Mouse (Mus musculus) induced T-regulatory cell, adult 2 months (primary cell): ENCODE data around the gene Fbln5.

Source experiments
- DNase-seq: peaks from one replicate; pipeline ENCODE4 v3.0.0-alpha.2; 2012; ENCODE audit warnings: low read depth

Gene Fbln5

GRCm38 (mm10) chr12:101762054-101762453, 56.8 kb downstream of the Fbln5 start:
- no peak for DNase-seq

GRCm38 (mm10) chr12:101759440-101760045, 59.3 kb downstream of the Fbln5 start:
- no peak for DNase-seq

- no peak for DNase-seq
These were observed 60.2 kb downstream of the Fbln5 start for GRCm38 (mm10) chr12:101758698-101759097.

GRCm38 (mm10) chr12:101742375-101742774, 76.5 kb downstream of the Fbln5 start:
- DNase-seq, result no peak

DNA sequence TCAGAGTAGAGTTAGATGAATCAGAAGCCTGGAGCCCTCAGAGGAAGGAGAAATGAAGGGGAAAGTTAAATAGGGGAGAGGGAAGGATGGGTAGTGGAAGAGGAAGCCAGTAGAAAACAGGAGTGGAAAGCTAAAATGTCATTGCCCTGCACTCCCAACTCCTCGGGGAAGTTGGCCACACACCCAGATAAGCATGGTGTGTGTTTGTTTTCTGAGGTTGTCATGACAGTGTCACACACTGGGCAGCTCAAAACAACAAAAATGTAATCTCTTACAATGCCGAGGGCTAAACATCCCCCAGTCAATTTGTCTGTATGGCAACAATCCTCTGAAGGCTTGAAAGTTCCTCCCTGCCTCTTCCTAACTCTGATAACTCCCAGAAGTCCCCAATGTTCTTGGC, 78.4 kb downstream of the Fbln5 start:
- no peak for DNase-seq

DNA sequence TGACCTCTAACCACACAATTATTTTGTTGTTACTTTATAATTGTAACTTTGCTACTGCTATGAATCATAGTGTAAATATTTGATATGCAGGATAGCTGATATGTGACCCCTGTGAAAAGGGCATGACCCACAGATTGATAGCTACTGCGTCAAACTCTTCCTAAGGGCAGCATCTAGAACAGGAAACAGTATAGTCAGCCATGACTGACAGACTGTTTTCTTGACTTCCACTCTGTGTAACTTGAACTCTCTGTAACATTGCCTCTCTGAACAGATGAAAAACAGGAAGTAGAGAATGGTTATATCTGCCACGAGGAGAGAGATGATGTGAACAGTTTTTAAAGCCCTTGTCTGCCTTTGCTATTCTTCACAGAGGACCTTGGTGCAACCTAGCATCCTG, 78.8 kb downstream of the Fbln5 start:
- no peak for DNase-seq

GRCm38 (mm10) chr12:101718755-101719150, 100.1 kb downstream of the Fbln5 start:
- DNase-seq, result peak; percentile 44

DNA sequence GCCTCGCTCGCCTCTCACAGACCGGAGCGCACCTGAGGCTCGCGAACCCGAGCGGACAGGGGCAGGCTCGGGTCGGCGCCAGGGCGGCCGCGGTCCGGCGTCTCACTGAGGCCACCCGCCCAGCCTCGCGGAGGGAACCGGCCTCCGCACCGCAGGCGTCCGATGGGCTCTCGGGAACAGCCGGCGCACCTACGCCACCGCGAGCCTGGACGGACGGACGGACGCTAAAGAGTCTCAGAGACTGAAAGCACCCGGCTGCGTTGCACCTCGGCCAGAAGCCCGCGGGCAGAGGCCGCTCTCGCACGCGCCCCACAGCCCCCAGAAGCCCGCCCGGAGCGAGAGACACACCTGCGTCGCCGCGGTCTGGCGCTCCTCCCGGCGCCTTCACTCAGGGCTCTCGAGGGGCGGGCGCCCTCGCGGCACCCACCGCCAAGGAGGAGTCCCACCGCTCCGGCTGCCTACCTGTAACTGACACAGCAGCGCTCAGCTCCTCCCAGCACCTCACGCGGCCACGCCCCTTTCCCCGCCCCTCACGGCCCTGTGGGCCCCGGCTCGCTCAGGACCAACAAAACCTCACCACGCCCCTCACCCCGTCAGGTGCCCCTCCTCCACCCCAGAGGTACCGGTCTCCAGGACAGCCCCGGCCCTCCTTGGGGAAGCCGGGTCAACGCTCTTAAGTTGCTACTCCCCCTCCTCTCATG, 100.7 kb downstream of the Fbln5 start, which contains the start of gene Tc2n:
Gene Tc2n, minus strand, starts transcription at position 470 of the 701 bp plus-strand sequence.
- peak; percentile 82 for DNase-seq

DNA sequence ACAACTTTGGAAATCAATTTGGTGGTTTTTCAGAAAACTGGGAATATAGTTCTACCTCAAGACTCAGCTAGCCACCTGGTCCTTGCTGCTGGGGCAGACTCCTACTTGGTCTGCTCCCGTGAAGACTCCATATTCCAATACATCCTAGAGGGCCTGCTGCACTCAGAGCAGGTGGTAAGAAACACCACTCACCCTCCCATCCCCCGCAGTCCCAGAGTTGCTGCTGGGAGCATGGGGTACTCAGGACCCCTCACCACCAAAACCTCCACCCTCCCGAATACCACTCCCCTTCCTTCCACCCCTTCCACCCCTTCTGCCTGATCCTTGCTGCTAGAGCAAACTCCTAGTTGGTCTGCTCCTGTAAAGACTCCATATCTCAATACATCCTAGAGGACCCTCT, 119.7 kb downstream of the Fbln5 start:
- no peak for DNase-seq
